8 mouse cellular contexts compared by ENCODE assay signal in the genomic region with DNA sequence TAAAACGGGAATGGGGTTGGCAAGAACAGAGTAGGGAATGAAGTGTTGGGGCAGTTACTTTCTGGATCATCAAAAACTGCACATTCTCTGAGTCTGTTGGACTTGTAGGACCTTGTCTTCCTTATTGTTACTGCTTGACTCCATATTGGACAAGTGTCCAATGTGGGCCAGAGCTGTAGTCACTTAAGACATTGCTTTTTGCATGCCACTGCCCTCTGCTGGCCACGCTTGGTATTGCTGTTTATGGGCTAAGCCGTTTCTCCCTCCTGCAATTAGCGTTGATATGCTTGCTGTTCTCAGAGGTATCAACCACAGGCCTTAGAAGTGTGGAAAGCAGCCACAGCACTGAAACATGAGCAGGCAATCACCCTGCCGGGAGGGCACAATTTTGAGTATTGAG.
DNase-seq lines count a peak whose midpoint lies in the region; ATAC-seq lines count a peak whose summit lies in the region.

No protein-coding gene starts in this region.

- H3K27me3 ChIP-seq in embryonic facial prominence, embryonic 11.5 days (ENCODE audit: control insufficient read depth, insufficient read depth, low read length): no peaks in the 10 kb centered on the region
- no peaks in the 10 kb centered on the region for H3K27me3 ChIP-seq in heart, embryonic 12.5 days (replicated peaks)
- H3K27me3 ChIP-seq in lung, embryonic 15.5 days: no peaks in the 10 kb centered on the region

- peak; percentile 71 to 80 for DNase-seq in CD8-positive naive resting alpha-beta T cell, adult 2 months (ENCODE audit: low read depth in 2 of 2, low spot score in 2 of 2)
- peak; percentile 84 for DNase-seq in adrenal gland, postnatal 25 days
- peak; percentile 87 for DNase-seq in embryonic facial prominence, embryonic 11.5 days (ENCODE audit: low spot score)
- DNase-seq in layer of hippocampus, adult 18-20 months (ENCODE audit: low spot score in 2 of 2): peak; percentile 45 to 82
- peak; percentile 46 for DNase-seq in retina, adult 2 months (ENCODE audit: low read depth, low spot score)
- DNase-seq in thymus, postnatal 36 days: peak; percentile 75 to 84

- H3K27ac ChIP-seq in embryonic facial prominence, embryonic 11.5 days (replicated peaks; ENCODE audit: low read depth, low read length): no peak overlapping the region
- H3K27ac ChIP-seq in heart, embryonic 12.5 days (ENCODE audit: poor library complexity, severe bottlenecking): no peak overlapping the region
- H3K27ac ChIP-seq in lung, embryonic 15.5 days: no peak overlapping the region

- no peaks in the 10 kb centered on the region for H3K36me3 ChIP-seq in embryonic facial prominence, embryonic 11.5 days (replicated peaks; ENCODE audit: control insufficient read depth, insufficient read depth, low read depth, low read length)
- H3K36me3 ChIP-seq in heart, embryonic 12.5 days: no peaks in the 10 kb centered on the region
- H3K36me3 ChIP-seq in lung, embryonic 15.5 days: no peaks in the 10 kb centered on the region

- 32% methylated on average over 5 of the region's 5 CpGs for WGBS in embryonic facial prominence, embryonic 11.5 days
- WGBS in heart, embryonic 12.5 days: 34% methylated on average over 5 of the region's 5 CpGs
- 38% methylated on average over 5 of the region's 5 CpGs for WGBS in lung, embryonic 15.5 days

- ATAC-seq in embryonic facial prominence, embryonic 11.5 days (replicated peaks; ENCODE audit: insufficient number of reproducible peaks, low FRiP score, low TSS enrichment, low read depth): peak; percentile 34; the same call in 1 of the 2 replicates
- peak; percentile 29; the same call in 1 of the 2 replicates for ATAC-seq in heart, embryonic 12.5 days (ENCODE audit: insufficient number of reproducible peaks, low FRiP score)
- ATAC-seq in lung, embryonic 15.5 days (ENCODE audit: borderline replicate concordance, extremely low read depth, low FRiP score, low TSS enrichment): peak; percentile 42; the same call in 1 of the 2 replicates

- no peak overlapping the region for H3K4me3 ChIP-seq in embryonic facial prominence, embryonic 11.5 days (ENCODE audit: low read depth, low read length)
- no peak overlapping the region for H3K4me3 ChIP-seq in heart, embryonic 12.5 days
- H3K4me3 ChIP-seq in lung, embryonic 15.5 days: no peak overlapping the region

- no peak overlapping the region for H3K9ac ChIP-seq in embryonic facial prominence, embryonic 11.5 days (replicated peaks; ENCODE audit: low read length)
- no peak overlapping the region for H3K9ac ChIP-seq in heart, embryonic 12.5 days
- no peak overlapping the region for H3K9ac ChIP-seq in lung, embryonic 15.5 days

- no peaks in the 10 kb centered on the region; the same call in 1 of the 2 replicates for H3K4me1 ChIP-seq in embryonic facial prominence, embryonic 11.5 days (ENCODE audit: control insufficient read depth, insufficient read depth, low read length)
- peaks cover 21% of the 10 kb centered on the region for H3K4me1 ChIP-seq in heart, embryonic 12.5 days (replicated peaks)
- H3K4me1 ChIP-seq in lung, embryonic 15.5 days: no peaks in the 10 kb centered on the region

- H3K4me2 ChIP-seq in embryonic facial prominence, embryonic 11.5 days (ENCODE audit: low read depth, low read length): no peak overlapping the region
- H3K4me2 ChIP-seq in heart, embryonic 12.5 days: no peak overlapping the region
- H3K4me2 ChIP-seq in lung, embryonic 15.5 days: no peak overlapping the region

- H3K9me3 ChIP-seq in embryonic facial prominence, embryonic 11.5 days (replicated peaks; ENCODE audit: control insufficient read depth, low read length): no peaks in the 10 kb centered on the region
- no peaks in the 10 kb centered on the region for H3K9me3 ChIP-seq in heart, embryonic 12.5 days (replicated peaks)
- no peaks in the 10 kb centered on the region for H3K9me3 ChIP-seq in lung, embryonic 15.5 days
